In genomic region chr13:81402191-81402590, GRCm38 (mm10) we compare ENCODE assay signal across 14 mouse cellular contexts.
"Had no signal": no experiment of that assay in that cellular context is flagged by ENCODE, and none has a peak within 500 bp of the region (broad histone marks: within the 10 kb centered on the region; RNA-seq: fewer than 3 reads in every experiment).

No protein-coding gene starts in this region.

- H3K9ac ChIP-seq: heart, embryonic 13.5 days; heart, embryonic 15.5 days; hindbrain, embryonic 13.5 days; hindbrain, embryonic 15.5 days; limb, embryonic 13.5 days; limb, embryonic 15.5 days had no signal

- H3K27ac ChIP-seq: heart, adult 2 months; heart, embryonic 13.5 days; heart, embryonic 15.5 days; hindbrain, embryonic 13.5 days; hindbrain, embryonic 15.5 days; hindbrain, postnatal 0 days; layer of hippocampus, adult 2 months; left cerebral cortex, adult 2 months; limb, embryonic 13.5 days; limb, embryonic 15.5 days had no signal

- H3K4me2 ChIP-seq: heart, embryonic 11.5 days; heart, embryonic 13.5 days; heart, embryonic 15.5 days; hindbrain, embryonic 13.5 days; hindbrain, embryonic 15.5 days; limb, embryonic 13.5 days; limb, embryonic 15.5 days had no signal

- H3K4me1 ChIP-seq: heart, embryonic 13.5 days; heart, embryonic 15.5 days; hindbrain, embryonic 13.5 days; hindbrain, embryonic 15.5 days; limb, embryonic 13.5 days; limb, embryonic 15.5 days had no signal

- H3K9me3 ChIP-seq: heart, embryonic 13.5 days; heart, embryonic 15.5 days; hindbrain, embryonic 13.5 days; hindbrain, embryonic 15.5 days; limb, embryonic 13.5 days; limb, embryonic 15.5 days had no signal

- H3K36me3 ChIP-seq: heart, embryonic 13.5 days; heart, embryonic 15.5 days; hindbrain, embryonic 13.5 days; hindbrain, embryonic 15.5 days; limb, embryonic 13.5 days; limb, embryonic 15.5 days had no signal

- H3K27me3 ChIP-seq: heart, embryonic 13.5 days; heart, embryonic 15.5 days; hindbrain, embryonic 13.5 days; hindbrain, embryonic 15.5 days; limb, embryonic 13.5 days; limb, embryonic 15.5 days had no signal

- H3K4me3 ChIP-seq: heart, adult 2 months; heart, embryonic 13.5 days; heart, embryonic 15.5 days; hindbrain, embryonic 13.5 days; hindbrain, embryonic 15.5 days; layer of hippocampus, adult 2 months; left cerebral cortex, adult 2 months; limb, embryonic 13.5 days; limb, embryonic 15.5 days had no signal

- DNase-seq: gastrocnemius, postnatal 14 days; gastrocnemius, postnatal 36 days; heart, adult 2 months; heart, postnatal 36 days had no signal

- ATAC-seq: hindbrain, postnatal 0 days had no signal
